Mouse (Mus musculus): ENCODE data around the gene Adgra3.

DNA sequence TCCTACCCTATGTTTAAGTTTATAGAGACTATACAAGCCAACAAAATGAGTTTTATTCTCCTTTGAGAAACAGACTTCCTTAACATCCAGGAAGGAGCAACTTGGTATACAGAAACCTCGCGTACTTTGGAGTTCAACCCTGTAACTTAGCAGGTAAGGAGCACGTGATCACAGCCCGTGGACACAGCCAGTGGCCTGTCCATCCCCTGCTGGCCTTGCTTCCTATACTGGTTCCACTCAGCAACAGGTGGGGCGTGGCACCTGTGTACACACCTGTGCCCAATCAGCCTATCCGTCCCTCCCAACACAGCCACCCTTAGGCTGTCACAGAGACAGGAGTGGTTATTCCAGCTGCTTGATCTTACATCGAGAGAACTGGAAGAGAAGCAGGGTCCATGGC lies 780 bp upstream of the Adgra3 start:
- TF ChIP-seq IRF4 (IDR thresholded peaks at IDR 0.05; ENCODE audit: low read depth, low read length) (no peak), CTCF (conservative IDR thresholded peaks at IDR 0.05 in 1 of 2, IDR thresholded peaks at IDR 0.05 in 1 of 2; ENCODE audit: low read depth in 2 of 2, low read length in 2 of 2) (no peak), USF1 (IDR thresholded peaks at IDR 0.05; ENCODE audit: low read depth, low read length) (no peak), CHD1 (IDR thresholded peaks at IDR 0.05; ENCODE audit: low read depth, low read length) (no peak), POLR2A (IDR thresholded peaks at IDR 0.05; ENCODE audit: low read depth, low read length) (no peak), ZNF384 (IDR thresholded peaks at IDR 0.05; ENCODE audit: low read depth, low read length) (no peak), USF2 (conservative IDR thresholded peaks at IDR 0.05; ENCODE audit: low read depth, low read length) (no peak), TCF12 (IDR thresholded peaks at IDR 0.05; ENCODE audit: low read depth, low read length) (no peak), EP300 (IDR thresholded peaks at IDR 0.05; ENCODE audit: low read length) (no peak)
